Mouse (Mus musculus) spleen, adult 2 months (tissue): ENCODE measurements at regions not wholly inside any gene's neighbourhood (a gene's known extent, or its start where the extent isn't known, plus 50 kb on each side); places are given as distances from the start of the nearest gene placed in this dataset.

ENCODE experiments used
- CTCF ChIP-seq: fragments of 200-500 bp; IDR thresholded peaks from 2 replicates; pipeline ENCODE4 v1.5.1; 2011; ENCODE audit warnings: mild to moderate bottlenecking, inconsistent platforms; ENCODE audit not compliant: insufficient read depth, insufficient read length, insufficient replicate concordance; ENCODE audit errors: extremely low read depth
- POLR2A ChIP-seq: fragments of 200-500 bp; IDR thresholded peaks from 2 replicates; pipeline ENCODE4 v1.6.1; 2011; ENCODE audit warnings: low read depth, low read length, inconsistent platforms

GRCm38 (mm10) chr19:26355054-26355453 is 249.8 kb upstream of the Smarca2 start:
- TF ChIP-seq CTCF (no peak), POLR2A (no peak)
